Mouse (Mus musculus): ENCODE data around the gene Chd1.

The Chd1 gene

GRCm38 (mm10) chr17:15809949-15810348, 105.2 kb downstream of the Chd1 start:
- peak; percentile 66 for DNase-seq (ENCODE audit: low spot score)

GRCm38 (mm10) chr17:15812136-15812778, 107.5 kb downstream of the Chd1 start:
- DNase-seq (ENCODE audit: low spot score) = no peak

- no peak for DNase-seq (ENCODE audit: low spot score)
These were observed 109.0 kb downstream of the Chd1 start for GRCm38 (mm10) chr17:15813658-15814212.

GRCm38 (mm10) chr17:15815312-15816018, 110.7 kb downstream of the Chd1 start:
- DNase-seq (ENCODE audit: low spot score) = no peak

- no peak for DNase-seq (ENCODE audit: low spot score)
These were observed 111.8 kb downstream of the Chd1 start for GRCm38 (mm10) chr17:15816379-15817095.

GRCm38 (mm10) chr17:15817096-15817450, 112.3 kb downstream of the Chd1 start:
- DNase-seq (ENCODE audit: low spot score) = no peak

GRCm38 (mm10) chr17:15817634-15818033, 112.9 kb downstream of the Chd1 start:
- no peak for DNase-seq (ENCODE audit: low spot score)

- DNase-seq (ENCODE audit: low spot score) = no peak
These were observed 113.6 kb downstream of the Chd1 start for GRCm38 (mm10) chr17:15818372-15818771.

- DNase-seq (ENCODE audit: low spot score) = no peak
These were observed 115.4 kb downstream of the Chd1 start for GRCm38 (mm10) chr17:15820146-15820545.

- no peak for DNase-seq (ENCODE audit: low spot score)
These were observed 116.0 kb downstream of the Chd1 start for GRCm38 (mm10) chr17:15820761-15821160.

GRCm38 (mm10) chr17:15821706-15822105, 116.9 kb downstream of the Chd1 start:
- no peak for DNase-seq (ENCODE audit: low spot score)
